Mouse (Mus musculus): Measurements from ENCODE around the gene Otulin.

DNA sequence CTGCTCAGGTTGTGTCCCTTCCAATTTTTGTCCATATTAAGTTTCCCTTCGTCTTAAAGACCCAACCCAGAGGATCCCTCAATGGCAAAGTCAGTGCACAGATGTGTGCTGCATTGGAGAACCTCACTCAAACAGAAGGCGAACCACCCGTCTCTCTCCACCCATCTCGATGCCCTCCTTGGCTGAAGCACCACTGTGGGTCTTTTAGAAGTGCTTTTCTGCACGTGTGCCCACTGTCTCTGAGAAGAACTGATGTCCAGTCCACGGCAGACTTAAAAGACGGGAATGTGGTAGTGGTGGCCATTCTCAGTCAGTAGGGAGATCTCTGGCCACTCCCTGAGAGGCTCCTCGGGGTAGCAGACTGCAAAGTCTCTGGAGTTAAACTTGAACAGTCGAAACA, 26.1 kb upstream of the Otulin start:
- TF ChIP-seq POLR2A (IDR thresholded peaks at IDR 0.05; ENCODE audit: control insufficient read depth in 1 of 2, insufficient read depth in 1 of 2, low read depth in 1 of 2, low read length in 2 of 2, poor library complexity in 1 of 2) (no peak), CTCF (IDR thresholded peaks at IDR 0.05 in 2 of 3, conservative IDR thresholded peaks at IDR 0.05 in 1 of 3; ENCODE audit: control insufficient read depth in 1 of 3, insufficient read depth in 1 of 3, low read depth in 2 of 3, low read length in 3 of 3, poor library complexity in 1 of 3, severe bottlenecking in 1 of 3) (no peak), RAD21 (IDR thresholded peaks at IDR 0.05; ENCODE audit: low read depth, low read length) (no peak), EP300 (IDR thresholded peaks at IDR 0.05; ENCODE audit: low read depth in 1 of 2, low read length in 2 of 2) (no peak), ZNF384 (IDR thresholded peaks at IDR 0.05; ENCODE audit: low read depth, low read length) (no peak), ETS1 (IDR thresholded peaks at IDR 0.05; ENCODE audit: low read depth, low read length) (no peak), JUND (IDR thresholded peaks at IDR 0.05; ENCODE audit: low read depth, low read length) (no peak), MYC (IDR thresholded peaks at IDR 0.05; ENCODE audit: low read depth, low read length) (no peak), ZC3H11A (IDR thresholded peaks at IDR 0.05; ENCODE audit: low read depth, low read length) (no peak)

All from MEL (cell line).